Mouse (Mus musculus) gastrocnemius, adult 18-20 months (tissue): Measurements from ENCODE around the gene Atcay. TPM values are rescaled to one million over a fixed set of nuclear protein-coding genes. Genes with fewer than 3 reads are reported as not detected.
A peak's percentile ranks its signal among the peaks of the same experiment; 100 is the strongest.
"Not testable (repeated sequence)": the region's sequence is repeated elsewhere in the genome, so short reads cannot be mapped to it uniquely, and the experiment has no call there.

Experiments used
- DNase-seq: peaks from one replicate; pipeline ENCODE4 v3.0.0; 2021; ENCODE audit warnings: low spot score
- total RNA-seq, 2 experiments: library from RNA; stranded (reverse); gene quantifications; 2 replicates each; pipeline ENCODE4 v1.2.3; 2021

The Atcay gene
- total RNA-seq, 2 experiments from 2014 or later, result not detected

- no peak for DNase-seq
These were observed 13.5 kb upstream of the Atcay start for GRCm38 (mm10) chr10:81244146-81244545.

DNA sequence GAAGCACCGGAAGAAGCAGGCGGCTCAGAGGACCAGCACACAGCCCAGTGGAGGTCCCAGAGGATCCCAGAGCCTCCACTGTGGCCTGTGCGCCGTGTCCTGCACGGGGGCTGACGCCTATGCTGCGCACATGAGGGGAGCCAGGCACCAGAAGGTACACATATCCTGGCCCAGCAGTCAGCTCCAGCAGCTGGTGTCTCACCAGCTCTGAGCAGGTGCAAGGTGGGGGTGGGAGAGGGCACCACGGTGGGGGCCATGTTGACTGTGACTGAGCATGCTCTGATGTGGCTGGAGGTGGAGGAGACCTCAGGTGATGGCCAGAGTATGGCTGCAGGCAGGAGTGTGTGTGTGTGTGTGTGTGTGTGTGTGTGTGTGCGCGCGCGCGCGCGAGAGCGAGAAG lies 11.4 kb upstream of the Atcay start:
- DNase-seq, result no peak

GRCm38 (mm10) chr10:81240876-81241275 lies 10.2 kb upstream of the Atcay start:
- peak; percentile 36 for DNase-seq

- DNase-seq, result no peak
These were observed 8.0 kb upstream of the Atcay start for GRCm38 (mm10) chr10:81238618-81239017.

GRCm38 (mm10) chr10:81236471-81237268 lies 6.0 kb upstream of the Atcay start:
- DNase-seq, result no peak

GRCm38 (mm10) chr10:81234206-81234605 lies 3.6 kb upstream of the Atcay start:
- DNase-seq, result no peak

DNA sequence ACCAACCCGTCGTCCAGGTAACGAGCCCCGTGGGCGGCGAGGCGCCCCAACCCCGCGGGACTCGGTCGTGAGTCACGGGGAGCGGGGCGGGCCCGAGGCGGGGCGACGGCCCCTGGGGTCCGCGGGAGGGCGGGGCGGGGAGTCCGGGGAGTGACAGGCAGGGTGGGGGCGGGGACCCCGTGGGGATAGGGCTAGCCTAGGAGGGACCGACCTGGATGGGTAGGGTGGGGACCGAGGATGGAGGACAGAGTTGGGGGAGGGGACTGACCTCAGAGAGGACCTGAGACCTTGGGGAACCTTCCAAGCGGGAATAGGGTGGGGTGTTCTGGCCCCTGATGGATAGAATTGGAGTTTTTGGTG lies 2.6 kb upstream of the Atcay start:
- no peak for DNase-seq

DNA sequence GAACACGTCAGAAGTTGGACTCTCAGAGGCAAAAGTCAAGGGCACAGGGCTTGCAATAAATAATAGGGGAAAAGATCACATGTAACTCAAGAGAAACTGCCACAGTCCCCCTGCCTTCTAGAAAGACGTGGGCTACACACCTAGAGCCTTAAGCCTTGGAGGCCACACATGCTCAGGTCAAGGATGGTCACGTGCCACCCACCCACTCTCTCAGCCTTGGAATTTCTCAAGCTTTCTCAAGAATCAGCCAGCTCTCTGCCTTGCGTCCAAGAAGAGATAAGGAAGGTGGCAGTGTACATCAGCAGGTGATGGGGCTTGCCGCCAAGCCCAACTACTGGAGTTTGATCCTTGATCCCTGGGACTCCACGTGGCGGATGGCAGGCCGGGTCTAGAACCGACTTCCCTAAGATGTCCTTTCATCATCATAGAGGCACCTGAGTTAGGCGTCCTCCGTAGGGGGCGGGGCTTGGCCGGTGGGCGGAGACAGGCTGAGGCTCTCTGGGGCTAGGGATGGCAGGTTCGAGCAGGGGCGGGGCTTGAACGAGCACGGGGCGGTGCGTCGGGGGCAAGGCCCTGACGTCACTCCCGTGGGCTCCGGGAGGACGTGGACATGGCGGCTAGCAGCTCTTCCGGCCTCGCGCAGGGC lies 2.1 kb upstream of the Atcay start, which contains the start of gene Zfr2:
Gene Zfr2 (plus strand): TSS at position 576 of the 646 bp plus-strand sequence.
- peak; percentile 88 for DNase-seq

DNA sequence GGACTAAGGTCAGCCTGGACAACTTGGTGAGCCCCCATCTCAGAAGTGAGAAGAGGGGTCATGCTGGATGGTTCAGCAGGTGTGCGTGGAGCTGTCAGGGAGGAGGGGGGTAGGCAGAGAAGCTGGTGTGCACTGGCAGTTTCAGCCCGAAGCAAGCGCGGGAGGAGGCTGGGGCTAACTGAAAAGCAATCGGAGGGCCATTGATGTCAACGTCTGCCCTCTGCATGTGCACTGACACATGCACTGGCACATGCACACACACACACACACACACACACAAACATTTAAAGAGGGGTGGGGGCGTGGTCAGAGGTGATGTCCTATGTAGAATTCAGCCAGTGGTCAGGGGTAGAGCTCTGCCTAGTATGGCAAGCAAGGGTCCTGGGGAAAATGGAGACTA lies 803 bp upstream of the Atcay start:
- DNase-seq, result no peak

DNA sequence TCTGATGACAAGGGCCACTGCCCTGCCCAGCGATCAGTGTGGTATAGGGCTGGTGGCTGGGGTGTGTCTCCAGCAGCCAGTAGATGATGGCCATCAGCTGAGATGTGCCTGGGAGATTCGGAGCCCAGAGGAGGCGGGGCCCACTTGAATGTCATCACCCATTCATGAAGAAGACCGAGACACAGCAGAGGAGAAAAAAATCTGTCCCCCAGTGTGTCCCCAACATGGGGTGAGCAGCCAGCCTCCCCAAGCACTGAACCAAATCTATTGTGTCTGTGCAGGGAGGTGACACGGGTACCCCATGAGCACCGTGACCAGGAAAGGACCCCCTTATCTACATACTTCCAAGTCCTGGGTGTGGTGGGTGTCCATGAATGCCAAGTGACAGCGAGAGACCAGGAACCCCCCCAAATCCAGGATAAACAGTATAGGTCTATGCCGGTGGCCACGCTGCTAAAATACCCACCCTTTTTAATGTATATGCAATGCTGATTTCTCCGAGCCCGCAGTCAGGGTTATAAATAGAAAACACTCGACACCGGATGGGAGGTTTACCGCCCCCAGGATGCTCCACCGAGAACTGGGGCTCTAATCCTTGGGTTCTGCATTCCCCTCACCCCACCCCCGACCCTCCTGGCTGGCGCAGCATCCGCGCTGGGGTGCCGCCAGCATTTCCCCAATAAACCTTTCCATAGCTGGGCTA lies 747 bp downstream of the Atcay start:
- DNase-seq, result no peak

DNA sequence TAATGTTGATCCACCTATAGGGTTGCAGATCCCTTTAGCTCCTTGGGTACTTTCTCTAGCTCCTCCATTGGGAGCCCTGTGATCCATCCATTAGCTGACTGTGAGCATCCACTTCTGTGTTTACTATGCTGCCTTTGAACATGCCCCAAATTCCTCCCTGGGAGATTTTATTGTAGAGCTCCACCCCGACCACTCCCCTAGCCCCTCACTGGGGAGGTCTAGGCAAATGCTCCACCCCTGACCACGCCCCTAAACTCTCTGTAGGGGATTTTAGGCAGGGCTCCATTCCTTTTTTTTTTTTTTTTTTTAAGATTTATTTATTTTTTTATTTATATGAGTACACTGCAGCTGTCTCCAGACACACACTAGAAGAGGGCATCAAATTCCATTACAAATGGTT lies 6.9 kb downstream of the Atcay start:
- not testable (repeated sequence) for DNase-seq

GRCm38 (mm10) chr10:81221402-81222015 lies 9.1 kb downstream of the Atcay start:
- DNase-seq, result no peak

- peak; percentile 78 for DNase-seq
These were observed 12.7 kb downstream of the Atcay start for GRCm38 (mm10) chr10:81217964-81218363.

GRCm38 (mm10) chr10:81217267-81217666 lies 13.4 kb downstream of the Atcay start:
- not testable (repeated sequence) for DNase-seq

DNA sequence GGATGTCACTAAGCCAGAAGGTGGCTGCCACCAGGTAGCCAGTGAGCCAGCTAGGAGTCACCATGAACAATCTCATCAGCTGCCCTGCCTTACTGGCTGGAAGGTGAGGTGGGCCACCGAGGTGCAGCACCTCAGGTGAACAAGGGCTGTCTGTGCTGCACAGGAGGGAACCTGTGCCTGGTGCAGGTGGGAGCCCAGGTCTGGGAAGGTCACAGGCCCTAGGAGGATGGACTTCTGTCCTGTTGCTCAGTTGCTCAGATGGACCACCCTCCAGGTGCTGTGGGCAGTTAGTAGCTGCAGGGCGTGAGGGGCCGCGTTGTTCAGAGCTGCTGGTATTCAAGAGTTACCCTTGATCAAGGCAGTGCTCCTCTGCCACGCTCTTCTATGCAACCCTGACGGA lies 13.8 kb downstream of the Atcay start:
- DNase-seq, result no peak

DNA sequence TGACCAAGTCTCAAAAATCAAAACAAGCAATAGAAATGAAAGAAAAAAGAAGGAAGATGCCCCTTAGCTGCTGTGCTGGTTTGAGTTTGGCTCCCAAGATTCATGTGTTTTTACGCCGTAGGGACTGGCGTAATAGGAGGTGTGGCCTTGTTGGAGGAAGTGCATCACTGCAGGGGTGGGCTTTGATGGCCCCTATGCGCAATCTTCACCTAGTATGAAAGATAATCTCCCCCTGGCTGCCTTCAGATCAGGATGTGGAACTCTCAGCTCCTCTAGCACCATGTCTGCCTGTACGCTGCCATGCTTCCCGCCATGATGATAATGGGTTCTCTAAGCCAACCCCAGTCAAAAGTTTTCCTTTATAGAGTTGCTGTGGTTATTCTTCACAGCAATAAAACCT lies 14.4 kb downstream of the Atcay start:
- DNase-seq, result no peak

GRCm38 (mm10) chr10:81210154-81210553 lies 20.5 kb downstream of the Atcay start:
- no peak for DNase-seq

DNA sequence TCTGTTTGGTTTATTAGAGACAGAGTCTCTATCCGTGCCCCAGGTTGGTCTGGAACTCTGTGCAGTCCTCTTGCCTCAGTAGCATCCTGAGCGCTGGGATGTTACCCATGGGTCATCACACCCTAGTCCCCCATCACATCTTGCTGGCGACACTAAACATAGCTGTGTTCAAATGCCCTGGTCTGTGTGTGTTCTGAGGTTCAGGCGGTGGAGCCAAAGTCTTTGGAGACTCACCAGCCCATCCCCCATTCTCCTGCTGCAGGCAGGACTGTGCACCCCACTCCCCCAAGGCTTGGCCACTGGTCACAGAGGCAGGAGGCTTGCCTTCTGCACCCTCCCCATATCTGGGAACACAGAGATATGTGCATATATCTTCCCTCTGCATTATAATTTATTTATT lies 26.5 kb downstream of the Atcay start:
- no peak for DNase-seq

DNA sequence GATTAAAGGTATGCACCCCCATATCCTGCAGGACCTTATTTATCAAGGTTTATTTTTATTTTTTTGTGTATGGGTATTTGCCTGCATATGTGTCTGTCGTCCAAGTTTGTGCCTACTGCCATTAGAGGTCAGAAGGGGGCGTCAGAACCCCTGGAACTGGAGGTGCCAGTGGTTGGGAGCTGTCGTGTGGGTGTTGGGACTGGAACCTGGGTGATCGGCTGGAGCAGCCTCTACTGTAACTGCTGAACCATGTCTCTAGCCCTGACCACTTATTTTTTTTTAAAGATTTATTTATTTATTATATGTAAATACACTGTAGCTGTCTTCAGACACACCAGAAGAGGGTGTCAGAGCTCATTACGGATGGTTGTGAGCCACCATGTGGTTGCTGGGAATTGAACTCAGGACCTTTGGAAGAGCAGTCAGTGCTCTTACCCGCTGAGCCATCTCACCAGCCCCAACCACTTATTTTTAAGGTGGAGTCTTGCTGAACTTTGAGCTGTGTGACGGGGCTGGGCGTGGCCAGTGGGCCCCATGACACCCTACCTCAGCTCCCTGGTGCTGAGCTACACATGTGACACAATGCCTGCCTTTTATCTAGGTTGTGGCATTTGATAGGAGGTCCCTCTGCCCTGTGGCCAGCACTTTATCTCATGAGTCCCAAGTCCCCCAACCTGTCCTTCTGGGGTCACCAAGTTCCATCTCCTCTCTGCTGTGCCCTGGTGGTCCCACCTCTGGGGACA lies 27.5 kb downstream of the Atcay start:
- no peak for DNase-seq

DNA sequence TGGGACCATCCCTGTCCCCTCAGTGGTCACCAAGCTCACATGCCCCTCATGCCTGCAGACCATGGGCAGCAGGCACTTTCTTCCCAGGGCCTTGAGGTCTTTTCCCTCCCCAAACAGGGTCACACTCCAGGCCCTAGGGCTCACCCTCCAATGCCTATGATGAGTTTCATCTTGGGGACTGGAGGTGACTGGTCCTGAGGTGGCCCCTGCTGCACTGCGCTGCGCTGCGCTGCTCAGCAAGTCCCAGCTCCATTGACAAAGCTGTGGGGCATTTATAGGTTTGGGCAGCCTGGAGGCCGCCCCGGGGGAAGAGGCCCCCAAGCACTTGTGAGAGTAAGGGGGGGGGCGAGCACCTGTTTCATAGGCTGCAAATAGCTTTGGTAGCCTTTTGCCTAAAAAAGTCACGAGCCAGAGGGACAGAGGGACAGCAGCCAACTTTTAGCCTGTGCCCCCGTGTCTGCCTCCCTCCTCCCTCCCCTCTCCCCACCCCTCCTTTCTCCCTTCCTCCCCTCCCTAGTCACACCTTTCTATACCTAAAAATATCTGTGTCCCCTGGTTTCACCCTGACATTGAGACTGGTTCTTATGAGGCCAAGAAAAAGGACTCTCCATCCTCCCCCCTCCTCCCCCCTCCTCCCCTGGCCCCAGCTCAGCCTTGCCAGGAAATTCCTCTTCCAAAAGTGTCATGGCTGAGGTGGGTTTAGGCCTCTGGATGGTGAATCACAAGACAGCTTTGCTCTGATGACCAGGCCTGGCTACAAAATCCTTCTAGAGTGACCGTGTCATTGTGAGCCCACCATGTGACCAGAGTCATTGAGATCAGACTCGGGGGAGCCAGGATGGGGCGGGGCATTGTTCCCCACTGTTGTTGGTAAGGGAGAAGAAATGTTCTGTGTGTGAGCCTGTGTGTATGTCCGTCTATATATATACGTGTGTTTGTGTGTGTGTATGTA lies 28.6 kb downstream of the Atcay start, which contains the start of gene Nmrk2:
Gene Nmrk2 (minus strand): TSS at position 245 of the 952 bp plus-strand sequence.
- peak; percentile 83 for DNase-seq
